Mouse (Mus musculus) heart, postnatal 0 days (tissue): ENCODE data around the gene Alox12b. TPM values are rescaled to one million over a fixed set of nuclear protein-coding genes. Genes with fewer than 3 reads are reported as not detected.

Experiments used
- ATAC-seq: fragments of 200-750 bp; cut with Nextera tagmentation; 2 replicates; pipeline ENCODE4 v1.8.0; 2017; ENCODE audit warnings: low read depth, moderate number of reproducible peaks, moderate library complexity; ENCODE audit not compliant: insufficient read depth
- DNase-seq: peaks from one replicate; pipeline ENCODE4 v3.0.0-alpha.2; 2016; ENCODE audit warnings: low spot score
- H3K27ac ChIP-seq: fragments of 300-500 bp; sonication (generic); 2 replicates; pipeline ENCODE4 v1.5.1; 2014; ENCODE audit warnings: low read depth, mild to moderate bottlenecking
- H3K27me3 ChIP-seq: fragments of 300-500 bp; sonication (generic); 2 replicates; pipeline ENCODE4 v1.6.1; 2014; ENCODE audit warnings: low read length, mixed read lengths; ENCODE audit not compliant: control insufficient read depth, insufficient read depth
- H3K36me3 ChIP-seq: fragments of 300-500 bp; sonication (generic); replicated peaks from 2 replicates; pipeline ENCODE4 v1.6.1; 2014; ENCODE audit warnings: low read length, mixed read lengths; ENCODE audit not compliant: control insufficient read depth, insufficient read depth
- H3K4me1 ChIP-seq: fragments of 300-500 bp; sonication (generic); 2 replicates; pipeline ENCODE4 v1.6.1; 2014; ENCODE audit warnings: antibody characterized with exemption; ENCODE audit not compliant: control insufficient read depth, insufficient read depth
- H3K4me2 ChIP-seq: fragments of 300-500 bp; sonication (generic); 2 replicates; pipeline ENCODE4 v1.6.1; 2014; ENCODE audit warnings: low read depth, mild to moderate bottlenecking, low read length, moderate library complexity
- H3K4me3 ChIP-seq: fragments of 300-500 bp; sonication (generic); 2 replicates; pipeline ENCODE4 v1.5.1; 2014; ENCODE audit warnings: low read depth, low read length
- H3K9ac ChIP-seq: fragments of 300-500 bp; sonication (generic); replicated peaks from 2 replicates; pipeline ENCODE4 v1.6.1; 2014; ENCODE audit warnings: low read depth, low read length, mixed read lengths
- H3K9me3 ChIP-seq: fragments of 300-500 bp; sonication (generic); replicated peaks from 2 replicates; pipeline ENCODE4 v1.6.1; 2016; ENCODE audit warnings: low read length; ENCODE audit not compliant: control insufficient read depth
- CTCF ChIP-seq: IDR thresholded peaks from 2 replicates; pipeline ENCODE4 v1.5.1; 2016; ENCODE audit warnings: antibody characterized with exemption, control low read depth, low read depth
- EP300 ChIP-seq: IDR thresholded peaks from 2 replicates; pipeline ENCODE4 v1.6.1; 2016; ENCODE audit warnings: antibody characterized with exemption, low read depth
- WGBS: fragments of 180-500 bp; shearing (Covaris S2); extraction: QIAGEN DNeasy Blood & Tissue Kit; methylation state at CpG from one replicate; pipeline ENCODE4 v1.1.7; 2014; 5-methylcytosine and 5-hydroxymethylcytosine counted together
- polyA plus RNA-seq: library from polyadenylated mRNA; unstranded; fragments of >200 nt; fragmentation: Nextera tagmentation; extraction: Ambion mirVana; gene quantifications from 2 replicates; pipeline ENCODE4 v1.2.1, GENCODE M21; 2015
- total RNA-seq: library from RNA; depleted of rRNA; stranded (reverse); fragments of >200 nt; gene quantifications from 2 replicates; pipeline ENCODE4 v1.2.3, GENCODE M21; 2014; ENCODE audit warnings: low replicate concordance; rRNA removed

Gene Alox12b
- not detected in 2 replicates for total RNA-seq
- polyA plus RNA-seq = not detected in 2 replicates

GRCm38 (mm10) chr11:69156800-69157199, at the start of gene Alox12b:
TSS of gene Alox12b (plus strand) at chr11:69156989.
- H3K4me2 ChIP-seq = no peak within 1 kb of the TSS
- H3K27ac ChIP-seq = no peak within 1 kb of the TSS
- 2% methylated on average over 18 of the region's 18 CpGs for WGBS
- ATAC-seq (no peak), DNase-seq (peak; percentile 19)
- no peak within 1 kb of the TSS for H3K9ac ChIP-seq
- H3K36me3 ChIP-seq = no peaks in the 10 kb centered on the region
- no peak within 1 kb of the TSS for H3K4me3 ChIP-seq
- no peaks in the 10 kb centered on the region for H3K9me3 ChIP-seq
- H3K4me1 ChIP-seq = no peaks in the 10 kb centered on the region
- peaks cover 44% of the 10 kb centered on the region for H3K27me3 ChIP-seq
- no peak for TF ChIP-seq CTCF
- TF ChIP-seq EP300 = no peak

- no peak for DNase-seq
- H3K27me3 ChIP-seq = no peaks in the 10 kb centered on the region
- H3K36me3 ChIP-seq = peaks cover 74% of the 10 kb centered on the region
- H3K9me3 ChIP-seq = no peaks in the 10 kb centered on the region
- TF ChIP-seq CTCF (no peak), EP300 (no peak)
- H3K9ac ChIP-seq = no peak overlapping the region
- ATAC-seq = no peak
- no peak overlapping the region for H3K4me3 ChIP-seq
- H3K4me1 ChIP-seq = 0 out of 2 replicates have a peak, but pooled peaks cover 13% of the 10 kb centered on the region
- no peak overlapping the region for H3K4me2 ChIP-seq
- 83% methylated on average over 11 of the region's 11 CpGs for WGBS
- no peak overlapping the region for H3K27ac ChIP-seq
Measured at GRCm38 (mm10) chr11:69107676-69108075, 49.1 kb upstream of the Alox12b start.

GRCm38 (mm10) chr11:69108223-69108622, 48.6 kb upstream of the Alox12b start:
- DNase-seq (no peak), ATAC-seq (no peak)
- Histone ChIP-seq H3K27ac (no peak overlapping the region), H3K36me3 (peaks cover 69% of the 10 kb centered on the region), H3K27me3 (no peaks in the 10 kb centered on the region), H3K4me1 (0 out of 2 replicates have a peak, but pooled peaks cover 13% of the 10 kb centered on the region), H3K9ac (no peak overlapping the region), H3K9me3 (no peaks in the 10 kb centered on the region), H3K4me3 (no peak overlapping the region), H3K4me2 (no peak overlapping the region)
- TF ChIP-seq EP300 = no peak
- no peak for TF ChIP-seq CTCF
- WGBS = 88% methylated on average over 9 of the region's 9 CpGs

GRCm38 (mm10) chr11:69109032-69109900, 47.5 kb upstream of the Alox12b start:
- Histone ChIP-seq H3K27ac (no peak overlapping the region), H3K27me3 (no peaks in the 10 kb centered on the region), H3K4me1 (0 out of 2 replicates have a peak, but pooled peaks cover 13% of the 10 kb centered on the region), H3K4me2 (no peak overlapping the region), H3K9me3 (no peaks in the 10 kb centered on the region), H3K4me3 (no peak overlapping the region), H3K9ac (no peak overlapping the region), H3K36me3 (peaks cover 58% of the 10 kb centered on the region)
- 76% methylated on average over 13 of the region's 13 CpGs for WGBS
- DNase-seq = no peak
- ATAC-seq = no peak
- TF ChIP-seq EP300 (no peak), CTCF (no peak)

GRCm38 (mm10) chr11:69110319-69111046, 46.3 kb upstream of the Alox12b start:
- H3K4me1 ChIP-seq = 0 out of 2 replicates have a peak, but pooled peaks cover 13% of the 10 kb centered on the region
- H3K27me3 ChIP-seq = no peaks in the 10 kb centered on the region
- peak overlapping the region; percentile 62 for H3K4me2 ChIP-seq
- H3K27ac ChIP-seq = peak overlapping the region; percentile 50
- no peaks in the 10 kb centered on the region for H3K9me3 ChIP-seq
- TF ChIP-seq EP300 (no peak; the same call in 1 of the 2 replicates), CTCF (no peak)
- H3K9ac ChIP-seq = peak overlapping the region; percentile 44; the same call in 1 of the 2 replicates
- WGBS = 2% methylated on average over 30 of the region's 30 CpGs
- peak; percentile 51 for ATAC-seq
- H3K36me3 ChIP-seq = peaks cover 46% of the 10 kb centered on the region
- DNase-seq = peak; percentile 53
- peak overlapping the region; percentile 44 for H3K4me3 ChIP-seq
